Mouse (Mus musculus) kidney, embryonic 16.5 days (tissue): Measurements from ENCODE around the gene Pik3c2b. TPM values are rescaled to one million over a fixed set of nuclear protein-coding genes. Genes with fewer than 3 reads are reported as not detected.

Source experiments
- ATAC-seq: fragments of 200-750 bp; cut with Nextera tagmentation; 2 replicates; pipeline ENCODE4 v1.8.0; 2017; ENCODE audit warnings: moderate TSS enrichment; ENCODE audit not compliant: low FRiP score, low TSS enrichment
- H3K27ac ChIP-seq: fragments of 300-500 bp; sonication (generic); 2 replicates; pipeline ENCODE4 v1.5.1; 2014; ENCODE audit warnings: low read length
- H3K27me3 ChIP-seq: fragments of 300-500 bp; sonication (generic); 2 replicates; pipeline ENCODE4 v1.6.1; 2014; ENCODE audit warnings: low read length, control low read depth, mixed read lengths; ENCODE audit not compliant: insufficient read depth
- H3K36me3 ChIP-seq: fragments of 300-500 bp; sonication (generic); 2 replicates; pipeline ENCODE4 v1.6.1; 2014; ENCODE audit warnings: low read length, control low read depth, mixed read lengths; ENCODE audit not compliant: insufficient read depth
- H3K4me1 ChIP-seq: fragments of 300-500 bp; sonication (generic); 2 replicates; pipeline ENCODE4 v1.6.1; 2014; ENCODE audit warnings: low read length, control low read depth, mixed read lengths; ENCODE audit not compliant: insufficient read depth
- H3K4me2 ChIP-seq: fragments of 300-500 bp; sonication (generic); replicated peaks from 2 replicates; pipeline ENCODE4 v1.6.1; 2014; ENCODE audit warnings: low read depth, low read length
- H3K4me3 ChIP-seq: fragments of 300-500 bp; sonication (generic); 2 replicates; pipeline ENCODE4 v1.5.1; 2014; ENCODE audit warnings: mild to moderate bottlenecking, low read length
- H3K9ac ChIP-seq: fragments of 300-500 bp; sonication (generic); replicated peaks from 2 replicates; pipeline ENCODE4 v1.6.1; 2014; ENCODE audit warnings: low read length
- H3K9me3 ChIP-seq: fragments of 300-500 bp; sonication (generic); 2 replicates; pipeline ENCODE4 v1.6.1; 2016; ENCODE audit warnings: low read length, control low read depth
- WGBS: fragments of 180-500 bp; shearing (Covaris S2); extraction: QIAGEN DNeasy Blood & Tissue Kit; methylation state at CpG from one replicate; pipeline ENCODE4 v1.1.7; 2014; 5-methylcytosine and 5-hydroxymethylcytosine counted together
- polyA plus RNA-seq: library from polyadenylated mRNA; unstranded; fragments of >200 nt; fragmentation: Nextera tagmentation; extraction: Ambion mirVana; gene quantifications from 2 replicates; pipeline ENCODE4 v1.2.1, GENCODE M21; 2015

The Pik3c2b gene
- polyA plus RNA-seq, 1 experiment from 2014 or later, result 5.1 TPM

DNA sequence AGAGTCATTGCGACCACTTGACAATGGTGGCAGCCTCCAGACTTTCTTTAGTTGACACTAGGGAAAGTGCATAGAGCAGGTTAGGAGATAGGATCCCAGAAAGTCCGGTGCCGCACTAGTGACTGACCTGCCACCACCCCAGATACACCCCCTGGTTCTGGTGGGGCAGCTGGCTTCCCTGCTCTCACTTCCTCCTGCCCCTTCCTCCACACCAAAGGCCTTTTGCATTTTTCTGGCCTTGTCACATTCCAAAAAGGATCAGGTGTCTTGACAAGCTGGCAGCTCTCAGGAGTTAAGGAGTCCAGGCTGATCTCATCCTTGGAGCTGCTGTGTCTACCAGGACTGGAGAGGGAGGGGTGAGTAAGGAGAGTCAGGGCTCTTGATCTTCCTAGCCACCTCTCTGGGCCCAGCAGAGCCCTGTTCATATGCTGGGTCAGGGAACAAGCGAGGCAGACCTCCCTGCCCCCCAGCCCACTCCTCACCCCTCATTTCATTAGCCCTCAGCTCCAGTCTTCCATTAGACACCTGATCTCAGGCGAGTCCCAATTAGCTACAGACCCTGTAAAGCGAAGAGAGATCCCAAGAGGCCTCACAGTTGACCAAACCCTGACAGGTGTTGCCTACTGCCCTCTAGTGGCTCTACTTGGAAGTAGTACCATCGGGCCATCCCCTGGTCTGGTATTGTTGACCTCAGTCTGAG lies 41.9 kb downstream of the Pik3c2b start:
- Histone ChIP-seq H3K9ac (no peak overlapping the region), H3K9me3 (no peaks in the 10 kb centered on the region), H3K36me3 (0 out of 2 replicates have a peak, but pooled peaks cover 9% of the 10 kb centered on the region), H3K4me2 (no peak overlapping the region), H3K4me3 (no peak overlapping the region), H3K27ac (no peak overlapping the region), H3K27me3 (no peaks in the 10 kb centered on the region), H3K4me1 (peaks cover 19% of the 10 kb centered on the region; the same call in 1 of the 2 replicates)
- WGBS, result 45% methylated on average over 7 of the region's 7 CpGs
- peak; percentile 49 for ATAC-seq

DNA sequence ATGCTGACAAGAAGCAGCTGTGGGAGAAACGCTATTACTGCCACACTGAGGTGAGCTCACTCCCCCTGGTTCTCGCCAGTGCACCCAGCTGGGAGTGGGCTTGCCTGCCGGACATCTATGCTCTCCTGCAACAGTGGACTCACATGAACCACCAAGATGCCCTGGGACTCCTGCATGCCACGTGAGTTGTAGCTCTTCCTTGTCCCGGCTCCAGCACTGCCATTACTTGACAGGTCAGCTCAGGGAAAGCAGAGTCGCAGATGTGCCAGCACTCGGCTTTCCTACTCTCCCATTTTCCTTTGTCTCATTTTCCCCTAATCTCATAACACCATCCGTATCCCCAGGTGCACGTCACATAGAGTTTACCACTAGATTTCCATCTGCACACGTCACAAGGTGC lies 42.7 kb downstream of the Pik3c2b start:
- Histone ChIP-seq H3K9me3 (no peaks in the 10 kb centered on the region), H3K27ac (no peak overlapping the region), H3K4me1 (peaks cover 19% of the 10 kb centered on the region; the same call in 1 of the 2 replicates), H3K4me2 (no peak overlapping the region), H3K4me3 (no peak overlapping the region), H3K36me3 (0 out of 2 replicates have a peak, but pooled peaks cover 9% of the 10 kb centered on the region), H3K27me3 (no peaks in the 10 kb centered on the region), H3K9ac (no peak overlapping the region)
- WGBS, result 81% methylated on average over 10 of the region's 10 CpGs
- ATAC-seq, result no peak

DNA sequence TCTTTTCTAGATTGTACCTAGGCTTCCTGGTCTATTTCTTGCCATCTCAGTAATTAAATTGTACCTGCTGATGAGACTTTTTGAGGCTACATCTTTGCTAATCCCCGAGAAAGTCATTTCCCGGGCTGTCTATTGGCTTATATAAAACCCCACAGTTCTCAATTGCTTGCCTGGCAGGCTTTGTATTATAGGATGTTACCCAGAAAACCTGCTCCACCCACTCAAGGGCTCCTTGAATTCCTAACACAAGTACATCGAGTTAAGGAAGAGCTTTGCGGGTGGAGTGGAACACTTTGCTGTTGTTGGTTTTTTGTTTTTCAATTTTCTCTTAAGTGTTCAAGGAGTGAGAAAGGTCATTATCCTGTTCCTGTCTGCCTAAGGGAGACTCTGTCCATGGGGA lies 43.9 kb downstream of the Pik3c2b start:
- H3K9ac ChIP-seq, result no peak overlapping the region
- 94% methylated on average over 4 of the region's 4 CpGs for WGBS
- H3K4me3 ChIP-seq, result no peak overlapping the region
- no peak overlapping the region for H3K27ac ChIP-seq
- 0 out of 2 replicates have a peak, but pooled peaks cover 13% of the 10 kb centered on the region for H3K4me1 ChIP-seq
- H3K9me3 ChIP-seq, result no peaks in the 10 kb centered on the region
- peaks cover 11% of the 10 kb centered on the region; the same call in 1 of the 2 replicates for H3K36me3 ChIP-seq
- no peak for ATAC-seq
- no peaks in the 10 kb centered on the region for H3K27me3 ChIP-seq
- H3K4me2 ChIP-seq, result no peak overlapping the region

DNA sequence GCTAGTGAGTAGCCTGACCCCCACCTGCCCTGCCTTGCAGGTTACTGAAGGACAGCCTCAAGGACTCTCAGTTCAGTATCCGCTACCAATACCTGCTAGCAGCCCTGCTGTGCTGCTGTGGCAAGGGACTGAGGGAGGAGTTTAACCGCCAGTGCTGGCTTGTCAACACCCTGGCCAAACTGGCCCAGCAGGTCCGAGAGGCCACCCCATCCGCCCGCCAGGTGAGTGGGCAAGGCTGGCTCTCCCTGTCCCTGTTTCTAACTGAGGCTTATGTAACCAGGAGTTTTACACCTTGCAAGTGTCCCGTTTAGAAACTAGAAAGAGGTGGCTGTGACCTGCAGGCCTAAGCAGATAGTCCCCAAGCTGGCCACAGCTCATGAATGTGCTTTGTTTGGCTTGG lies 45.2 kb downstream of the Pik3c2b start:
- Histone ChIP-seq H3K27me3 (no peaks in the 10 kb centered on the region), H3K36me3 (peaks cover 22% of the 10 kb centered on the region; the same call in 1 of the 2 replicates), H3K9ac (no peak overlapping the region), H3K27ac (peak overlapping the region; percentile 65), H3K4me3 (no peak overlapping the region), H3K4me2 (no peak overlapping the region), H3K4me1 (0 out of 2 replicates have a peak, but pooled peaks cover 5% of the 10 kb centered on the region), H3K9me3 (no peaks in the 10 kb centered on the region)
- 79% methylated on average over 6 of the region's 6 CpGs for WGBS
- ATAC-seq, result peak; percentile 80

DNA sequence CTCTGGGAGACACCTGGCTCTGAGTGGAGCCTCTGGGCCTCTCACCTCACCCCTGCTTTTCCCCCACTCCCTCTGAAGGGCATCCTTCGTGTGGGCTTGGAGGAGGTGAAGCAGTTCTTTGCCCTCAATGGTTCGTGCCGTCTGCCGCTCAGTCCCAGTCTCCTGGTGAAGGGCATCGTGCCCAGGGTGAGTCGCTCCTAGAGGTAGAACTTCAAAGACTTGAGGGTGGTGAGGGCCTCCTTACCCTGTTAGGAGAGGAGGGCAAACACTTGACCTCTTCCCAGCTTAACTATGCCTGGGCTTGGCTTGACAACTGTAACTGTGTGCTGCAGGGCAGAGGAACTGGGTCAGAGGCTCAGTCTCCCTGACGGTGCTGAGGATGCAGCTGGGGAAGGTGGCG lies 46.0 kb downstream of the Pik3c2b start:
- no peaks in the 10 kb centered on the region for H3K27me3 ChIP-seq
- no peak overlapping the region for H3K4me2 ChIP-seq
- peaks cover 22% of the 10 kb centered on the region; the same call in 1 of the 2 replicates for H3K36me3 ChIP-seq
- peak overlapping the region; percentile 65; the same call in 1 of the 2 replicates for H3K27ac ChIP-seq
- H3K4me3 ChIP-seq, result no peak overlapping the region
- no peak for ATAC-seq
- H3K4me1 ChIP-seq, result 0 out of 2 replicates have a peak, but pooled peaks cover 5% of the 10 kb centered on the region
- H3K9me3 ChIP-seq, result no peaks in the 10 kb centered on the region
- WGBS, result 78% methylated on average over 8 of the region's 8 CpGs
- no peak overlapping the region for H3K9ac ChIP-seq

DNA sequence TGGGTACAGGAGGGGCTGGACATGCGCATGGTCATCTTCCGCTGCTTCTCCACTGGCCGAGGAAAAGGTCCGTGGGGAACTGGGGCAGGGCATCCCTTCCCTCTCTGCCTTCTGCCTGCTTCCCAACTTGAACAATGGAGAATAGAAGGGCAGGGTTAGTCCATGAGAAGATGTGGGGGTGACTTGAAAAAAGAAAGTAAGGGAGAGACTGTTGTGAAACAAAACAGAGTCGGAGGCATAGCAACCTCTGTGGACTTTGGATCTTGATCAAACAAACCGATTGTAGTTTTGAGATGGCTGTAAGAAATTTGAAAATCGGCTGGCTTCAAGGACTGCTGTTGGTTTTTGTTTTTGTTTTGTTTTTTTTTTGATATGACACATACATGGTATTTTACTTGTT lies 48.3 kb downstream of the Pik3c2b start:
- 83% methylated on average over 7 of the region's 7 CpGs for WGBS
- H3K4me3 ChIP-seq, result no peak overlapping the region
- no peak overlapping the region for H3K9ac ChIP-seq
- ATAC-seq, result no peak
- peaks cover 28% of the 10 kb centered on the region for H3K36me3 ChIP-seq
- no peak overlapping the region for H3K27ac ChIP-seq
- no peaks in the 10 kb centered on the region for H3K27me3 ChIP-seq
- H3K9me3 ChIP-seq, result no peaks in the 10 kb centered on the region
- H3K4me1 ChIP-seq, result 0 out of 2 replicates have a peak, but pooled peaks cover 5% of the 10 kb centered on the region
- no peak overlapping the region for H3K4me2 ChIP-seq

DNA sequence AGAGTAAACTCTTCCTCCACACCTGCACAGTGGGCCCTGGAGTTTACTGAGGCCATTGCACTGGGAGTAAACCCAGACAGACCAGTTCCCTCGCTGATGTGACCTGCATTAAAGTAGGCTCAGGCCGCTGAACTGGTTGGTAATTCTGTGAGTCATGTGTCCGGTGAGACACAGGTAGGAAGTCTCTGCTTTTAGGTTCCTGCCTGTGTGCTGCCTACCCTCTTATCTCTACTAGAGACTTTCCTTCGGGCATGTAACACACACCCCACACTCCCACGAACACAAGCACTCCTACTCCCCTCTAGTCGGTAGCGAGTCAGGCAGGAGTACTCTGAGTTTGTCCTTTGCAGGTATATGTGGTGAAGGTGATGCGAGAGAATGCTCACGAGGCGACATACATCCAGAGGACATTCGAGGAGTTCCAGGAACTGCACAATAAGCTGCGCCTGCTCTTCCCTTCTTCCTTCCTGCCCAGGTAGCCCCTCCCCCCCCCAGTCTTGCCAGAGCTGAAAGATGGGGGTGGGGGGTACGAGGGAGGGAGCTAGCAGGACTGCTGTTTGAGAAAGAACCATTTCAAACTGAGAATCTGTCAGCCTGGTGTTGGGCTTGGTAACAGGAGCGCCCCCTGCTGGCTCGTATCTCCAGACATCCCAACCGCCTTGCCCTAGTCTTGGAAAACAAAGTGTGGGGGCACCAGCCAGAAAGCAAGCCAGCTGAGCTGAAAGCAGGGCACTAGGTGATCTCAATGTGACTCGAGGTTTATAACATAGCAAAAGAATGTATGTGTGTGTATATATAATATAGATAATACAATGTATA lies 55.7 kb downstream of the Pik3c2b start:
- Histone ChIP-seq H3K27me3 (no peaks in the 10 kb centered on the region), H3K4me3 (no peak overlapping the region), H3K9me3 (no peaks in the 10 kb centered on the region), H3K9ac (no peak overlapping the region), H3K4me1 (no peaks in the 10 kb centered on the region), H3K27ac (no peak overlapping the region), H3K36me3 (peaks cover 17% of the 10 kb centered on the region), H3K4me2 (no peak overlapping the region)
- ATAC-seq, result peak; percentile 69
- WGBS, result 40% methylated on average over 17 of the region's 17 CpGs

DNA sequence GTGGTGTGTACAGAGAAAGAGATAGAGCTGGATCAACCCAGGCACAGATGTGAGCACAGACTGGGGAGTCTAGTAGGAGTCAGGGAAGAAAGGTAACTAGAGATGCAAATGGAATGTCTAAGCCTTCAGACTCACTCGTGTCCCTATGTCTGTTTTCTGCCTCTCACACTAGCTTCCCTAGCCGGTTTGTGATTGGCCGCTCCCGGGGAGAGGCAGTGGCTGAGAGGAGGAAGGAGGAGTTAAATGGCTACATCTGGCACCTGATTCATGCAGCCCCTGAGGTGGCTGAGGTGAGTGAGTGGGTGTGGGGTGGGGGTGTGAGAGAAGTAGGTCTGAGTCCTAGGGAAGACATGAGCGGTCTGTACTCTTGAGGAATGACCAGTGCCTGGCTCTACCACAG lies 56.6 kb downstream of the Pik3c2b start:
- H3K4me1 ChIP-seq, result no peaks in the 10 kb centered on the region
- H3K27me3 ChIP-seq, result no peaks in the 10 kb centered on the region
- H3K9ac ChIP-seq, result no peak overlapping the region
- peaks cover 17% of the 10 kb centered on the region for H3K36me3 ChIP-seq
- ATAC-seq, result no peak
- WGBS, result 75% methylated on average over 5 of the region's 5 CpGs
- H3K27ac ChIP-seq, result no peak overlapping the region
- H3K4me2 ChIP-seq, result no peak overlapping the region
- no peaks in the 10 kb centered on the region for H3K9me3 ChIP-seq
- H3K4me3 ChIP-seq, result no peak overlapping the region

DNA sequence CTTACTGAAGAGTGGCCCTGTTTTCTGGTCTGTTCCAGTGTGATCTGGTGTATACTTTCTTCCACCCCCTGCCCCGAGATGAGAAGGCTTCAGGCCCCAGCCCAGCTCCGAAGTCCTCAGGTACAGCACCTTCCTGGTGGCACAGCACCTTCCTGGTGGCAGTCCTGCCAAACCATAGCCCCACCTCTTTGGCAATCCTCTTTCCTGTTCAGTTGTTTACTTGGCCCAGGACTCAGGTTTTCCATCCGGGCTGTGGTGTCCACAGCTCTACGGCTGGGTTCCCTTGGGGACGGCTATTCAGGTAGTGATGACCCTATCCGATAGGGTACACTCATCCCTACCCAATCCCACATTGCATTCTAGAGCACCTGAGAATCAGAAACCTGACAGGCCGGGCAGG lies 57.8 kb downstream of the Pik3c2b start:
- H3K9ac ChIP-seq, result no peak overlapping the region
- WGBS, result 92% methylated on average over 7 of the region's 7 CpGs
- ATAC-seq, result no peak
- peaks cover 13% of the 10 kb centered on the region for H3K36me3 ChIP-seq
- H3K9me3 ChIP-seq, result no peaks in the 10 kb centered on the region
- H3K4me3 ChIP-seq, result no peak overlapping the region
- H3K4me1 ChIP-seq, result no peaks in the 10 kb centered on the region
- no peaks in the 10 kb centered on the region for H3K27me3 ChIP-seq
- H3K4me2 ChIP-seq, result no peak overlapping the region
- H3K27ac ChIP-seq, result no peak overlapping the region

DNA sequence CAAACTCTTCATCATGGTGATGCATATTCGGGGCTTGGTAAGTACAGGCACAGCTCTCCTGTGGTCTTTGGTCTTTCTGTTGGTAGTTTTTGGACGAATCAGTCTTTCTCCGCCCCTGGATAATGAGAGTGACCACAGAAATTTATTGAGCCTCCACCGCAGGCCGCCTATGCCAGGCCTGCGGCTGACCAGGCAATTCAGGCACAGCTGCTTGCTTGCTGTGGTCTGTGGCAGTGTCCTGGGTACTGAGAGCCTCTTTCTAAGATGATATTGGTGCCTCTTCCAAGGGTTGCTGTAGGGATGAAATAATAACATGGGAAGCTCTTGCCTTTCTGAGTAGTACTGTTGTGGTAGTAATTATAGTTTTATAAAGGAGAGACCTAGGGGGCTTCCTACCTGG lies 58.4 kb downstream of the Pik3c2b start:
- 97% methylated on average over 6 of the region's 6 CpGs for WGBS

More for the DNA sequence above, 58.4 kb downstream of the Pik3c2b start:
- peaks cover 7% of the 10 kb centered on the region; the same call in 1 of the 2 replicates for H3K36me3 ChIP-seq
- no peak overlapping the region for H3K27ac ChIP-seq
- no peak overlapping the region for H3K4me3 ChIP-seq
- no peaks in the 10 kb centered on the region for H3K9me3 ChIP-seq
- no peak overlapping the region for H3K9ac ChIP-seq
- no peaks in the 10 kb centered on the region for H3K4me1 ChIP-seq
- no peak overlapping the region for H3K4me2 ChIP-seq
- H3K27me3 ChIP-seq, result no peaks in the 10 kb centered on the region
- no peak for ATAC-seq
